Mouse (Mus musculus) subcutaneous adipose tissue, adult 2 months (tissue): ENCODE measurements around the gene Galntl5. TPM values are rescaled to one million over a fixed set of nuclear protein-coding genes. Genes with fewer than 3 reads are reported as not detected.

Experiments used
- polyA plus RNA-seq: library from polyadenylated mRNA; depleted of rRNA; stranded (reverse); fragments of >200 nt; gene quantifications from 2 replicates; pipeline ENCODE4 v1.2.3, GENCODE M21; 2012; ENCODE audit warnings: low replicate concordance; rRNA removed

Galntl5 gene
- polyA plus RNA-seq = not detected in 2 replicates

GRCm38 (mm10) chr5:25181004-25181531, at the start of gene Galntl5:
Galntl5 (plus strand) TSS chr5:25181460.

GRCm38 (mm10) chr5:25221604-25222003, 40.3 kb downstream of the Galntl5 start, which contains the start of gene Galnt11:
Galnt11 (plus strand) TSS chr5:25221904.

GRCm38 (mm10) chr5:25222752-25223702, 41.8 kb downstream of the Galntl5 start, which contains the start of gene E130116L18Rik:
E130116L18Rik (minus strand) TSS chr5:25223153.

Other genes with a start within 250 kb of the Galntl5 start
- 36.6 and 40.4 TPM in 2 replicates for gene Prkag2, start 80.8 kb upstream of the Galntl5 start, polyA plus RNA-seq
- gene Galnt11, start 40.4 kb downstream of the Galntl5 start, polyA plus RNA-seq = 16.5 and 22.0 TPM in 2 replicates
- gene E130116L18Rik, start 41.7 kb downstream of the Galntl5 start, polyA plus RNA-seq = not detected in 2 replicates